Mouse (Mus musculus): ENCODE data around the gene Tspan31. TPM values are rescaled to one million over a fixed set of nuclear protein-coding genes. Genes with fewer than 3 reads are reported as not detected.
"Not testable (repeated sequence)": the region's sequence is repeated elsewhere in the genome, so short reads cannot be mapped to it uniquely, and the experiment has no call there.

Gene Tspan31
- polyA plus RNA-seq, 1 experiment = 51.5 TPM

- H3K27me3 ChIP-seq (replicated peaks) = no peaks in the 10 kb centered on the region
- no peaks in the 10 kb centered on the region for H3K9me3 ChIP-seq
- no peak for TF ChIP-seq GATA1 (IDR thresholded peaks at IDR 0.05; ENCODE audit: borderline replicate concordance, low read length)
- peaks cover 47% of the 10 kb centered on the region for H3K36me3 ChIP-seq (replicated peaks; ENCODE audit: low read length)
- peaks cover 67% of the 10 kb centered on the region for H3K4me1 ChIP-seq
- H3K4me3 ChIP-seq (replicated peaks) = peak overlapping the region; percentile 89
Observed at GRCm38 (mm10) chr10:127068360-127069038, 1.6 kb downstream of the Tspan31 start.

- peaks cover 5% of the 10 kb centered on the region for H3K27me3 ChIP-seq (replicated peaks)
- no peaks in the 10 kb centered on the region for H3K9me3 ChIP-seq
- H3K4me1 ChIP-seq = peaks cover 75% of the 10 kb centered on the region
- no peak for TF ChIP-seq GATA1 (IDR thresholded peaks at IDR 0.05; ENCODE audit: borderline replicate concordance, low read length)
- TF ChIP-seq FLI1 (IDR thresholded peaks at IDR 0.05; ENCODE audit: low read length) = no peak
- peaks cover 47% of the 10 kb centered on the region for H3K36me3 ChIP-seq (replicated peaks; ENCODE audit: low read length)
- no peak overlapping the region for H3K4me3 ChIP-seq (replicated peaks)
Observed at GRCm38 (mm10) chr10:127066519-127067018, 3.5 kb downstream of the Tspan31 start.

DNA sequence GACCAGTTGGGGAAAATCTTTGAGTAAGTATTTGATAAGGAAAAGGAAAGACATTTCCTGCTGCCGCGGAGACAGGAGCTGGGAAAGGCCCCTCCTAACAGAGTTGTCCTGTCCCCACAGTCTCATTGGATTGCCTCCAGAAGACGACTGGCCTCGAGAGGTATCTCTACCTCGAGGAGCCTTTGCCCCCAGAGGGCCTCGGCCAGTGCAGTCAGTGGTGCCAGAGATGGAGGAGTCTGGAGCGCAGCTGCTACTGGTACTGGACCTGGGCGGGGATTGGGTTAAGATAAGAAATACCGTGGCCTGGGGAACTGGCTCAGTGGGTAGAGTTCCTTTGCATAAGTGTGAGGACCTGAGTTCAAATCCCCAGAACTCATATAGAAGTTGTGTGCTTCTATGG lies 4.1 kb downstream of the Tspan31 start:
- Histone ChIP-seq H3K9me3 (no peaks in the 10 kb centered on the region), H3K4me1 (peaks cover 71% of the 10 kb centered on the region), H3K36me3 (replicated peaks; ENCODE audit: low read length) (peaks cover 47% of the 10 kb centered on the region), H3K27me3 (replicated peaks) (peaks cover 11% of the 10 kb centered on the region), H3K4me3 (replicated peaks) (no peak overlapping the region)
- TF ChIP-seq GATA1 (IDR thresholded peaks at IDR 0.05; ENCODE audit: borderline replicate concordance, low read length) (no peak), FLI1 (IDR thresholded peaks at IDR 0.05; ENCODE audit: low read length) (no peak)

DNA sequence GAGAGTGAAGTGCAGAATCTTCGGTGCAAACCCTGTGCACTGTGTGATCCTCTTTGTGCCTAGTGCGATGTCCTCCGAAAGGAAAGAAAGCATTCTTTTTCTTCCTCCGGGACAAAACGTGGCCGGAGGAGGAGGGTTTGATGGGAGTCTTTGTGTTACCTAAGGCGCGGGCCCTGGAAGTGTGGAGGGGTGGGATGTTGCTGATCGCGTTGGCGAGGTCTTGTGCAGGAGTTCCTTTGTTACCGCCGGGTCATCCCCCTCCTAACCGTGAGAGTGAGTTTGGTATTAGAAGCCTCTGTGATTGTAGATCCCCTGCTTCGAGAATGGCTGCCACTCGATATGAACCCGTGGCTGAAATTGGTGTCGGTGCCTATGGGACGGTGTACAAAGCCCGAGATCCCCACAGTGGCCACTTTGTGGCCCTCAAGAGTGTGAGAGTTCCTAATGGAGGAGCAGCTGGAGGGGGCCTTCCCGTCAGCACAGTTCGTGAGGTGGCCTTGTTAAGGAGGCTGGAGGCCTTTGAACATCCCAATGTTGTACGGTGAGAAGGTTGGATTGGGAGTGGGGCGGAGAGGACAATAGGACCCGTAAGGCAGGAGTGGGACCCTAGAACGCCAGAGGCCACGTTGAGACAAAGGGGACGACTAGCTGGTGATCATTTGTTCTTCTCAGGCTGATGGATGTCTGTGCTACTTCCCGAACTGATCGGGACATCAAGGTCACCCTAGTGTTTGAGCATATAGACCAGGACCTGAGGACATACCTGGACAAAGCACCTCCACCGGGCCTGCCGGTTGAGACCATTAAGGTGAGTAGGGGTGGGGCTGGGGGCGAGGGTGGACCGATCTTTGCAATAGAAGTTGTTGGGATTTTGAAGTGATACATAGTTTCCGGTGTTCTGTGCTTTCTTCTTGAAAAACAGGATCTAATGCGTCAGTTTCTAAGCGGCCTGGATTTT lies 5.9 kb downstream of the Tspan31 start:
- peaks cover 28% of the 10 kb centered on the region for H3K27me3 ChIP-seq (replicated peaks)
- H3K36me3 ChIP-seq (replicated peaks; ENCODE audit: low read length) = peaks cover 47% of the 10 kb centered on the region
- no peaks in the 10 kb centered on the region for H3K9me3 ChIP-seq
- H3K4me1 ChIP-seq = peaks cover 71% of the 10 kb centered on the region
- TF ChIP-seq FLI1 (IDR thresholded peaks at IDR 0.05; ENCODE audit: low read length) (no peak), GATA1 (IDR thresholded peaks at IDR 0.05; ENCODE audit: borderline replicate concordance, low read length) (no peak)
- peak overlapping the region; percentile 97 for H3K4me3 ChIP-seq (replicated peaks)

DNA sequence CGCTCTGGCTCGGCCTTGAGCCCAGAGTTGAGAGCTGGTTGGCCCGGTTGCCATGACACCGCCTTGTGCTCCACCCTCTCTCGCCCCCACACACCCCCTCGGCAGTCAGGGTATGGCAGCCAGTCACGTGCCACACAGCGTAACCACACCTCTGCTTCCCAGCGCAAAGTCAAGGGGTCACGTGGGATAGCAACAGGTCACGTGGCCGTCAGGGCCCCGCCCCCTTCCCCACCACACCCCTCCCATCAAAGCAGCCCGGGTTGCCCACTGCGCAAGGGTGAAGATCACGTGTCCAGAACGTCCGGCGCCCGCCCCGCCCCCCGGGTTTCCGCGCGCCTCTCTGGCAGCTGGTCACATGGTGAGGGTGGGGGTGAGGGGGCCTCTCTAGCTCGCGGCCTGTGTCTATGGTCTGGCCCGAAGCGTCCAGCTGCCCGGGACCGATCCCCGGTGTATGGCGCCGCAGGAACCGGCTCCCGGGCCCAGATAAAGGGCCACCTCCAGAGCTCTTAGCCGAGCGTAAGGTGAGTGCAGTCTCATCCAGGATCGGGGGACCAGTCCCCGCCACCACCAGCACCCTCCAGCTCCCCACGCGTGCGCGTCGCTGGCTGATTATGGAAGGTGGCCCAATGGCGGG lies 6.7 kb downstream of the Tspan31 start, which contains the start of gene Cdk4:
Gene Cdk4, plus strand, starts transcription at position 296 of the 634 bp plus-strand sequence.
- peaks cover 71% of the 10 kb centered on the region for H3K4me1 ChIP-seq

DNA sequence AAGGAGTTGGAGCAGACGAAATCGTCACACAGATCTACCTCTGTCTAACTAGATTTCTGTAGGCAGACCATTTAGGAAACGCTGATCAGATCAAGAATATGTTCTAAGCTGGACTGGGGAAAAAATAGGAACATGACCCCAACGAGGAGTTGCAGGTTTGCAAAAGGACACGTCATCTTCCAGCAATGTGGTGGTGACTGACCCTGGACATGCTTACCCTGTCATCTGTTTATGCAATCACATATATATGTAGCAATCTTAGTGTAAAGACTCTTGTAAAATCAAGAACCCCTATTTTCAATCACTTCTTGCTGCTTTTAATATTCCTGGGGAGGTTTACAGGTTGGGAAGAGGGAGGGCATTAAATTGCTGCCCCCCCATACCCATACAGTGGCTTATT lies 7.6 kb downstream of the Tspan31 start:
- Histone ChIP-seq H3K36me3 (replicated peaks; ENCODE audit: low read length) (peaks cover 33% of the 10 kb centered on the region), H3K9me3 (peaks cover 2% of the 10 kb centered on the region), H3K4me3 (replicated peaks) (no peak overlapping the region), H3K4me1 (peaks cover 69% of the 10 kb centered on the region), H3K27me3 (replicated peaks) (peaks cover 45% of the 10 kb centered on the region)
- TF ChIP-seq FLI1 (IDR thresholded peaks at IDR 0.05; ENCODE audit: low read length) (no peak), GATA1 (IDR thresholded peaks at IDR 0.05; ENCODE audit: borderline replicate concordance, low read length) (no peak)

More for the DNA sequence above, 6.7 kb downstream of the Tspan31 start, which contains the start of gene Cdk4:
- TF ChIP-seq FLI1 (IDR thresholded peaks at IDR 0.05; ENCODE audit: low read length) (no peak), GATA1 (IDR thresholded peaks at IDR 0.05; ENCODE audit: borderline replicate concordance, low read length) (no peak)
- peak within 1 kb of the TSS; percentile 97 for H3K4me3 ChIP-seq (replicated peaks)
- no peaks in the 10 kb centered on the region for H3K9me3 ChIP-seq
- H3K27me3 ChIP-seq (replicated peaks) = peaks cover 36% of the 10 kb centered on the region
- peaks cover 41% of the 10 kb centered on the region for H3K36me3 ChIP-seq (replicated peaks; ENCODE audit: low read length)

- not testable (repeated sequence) for H3K9me3 ChIP-seq; H3K4me3 ChIP-seq (replicated peaks)
- peaks cover 29% of the 10 kb centered on the region for H3K36me3 ChIP-seq (replicated peaks; ENCODE audit: low read length)
- peaks cover 69% of the 10 kb centered on the region for H3K4me1 ChIP-seq
- peaks cover 49% of the 10 kb centered on the region for H3K27me3 ChIP-seq (replicated peaks)
Observed at GRCm38 (mm10) chr10:127062101-127062500, 8.0 kb downstream of the Tspan31 start.

DNA sequence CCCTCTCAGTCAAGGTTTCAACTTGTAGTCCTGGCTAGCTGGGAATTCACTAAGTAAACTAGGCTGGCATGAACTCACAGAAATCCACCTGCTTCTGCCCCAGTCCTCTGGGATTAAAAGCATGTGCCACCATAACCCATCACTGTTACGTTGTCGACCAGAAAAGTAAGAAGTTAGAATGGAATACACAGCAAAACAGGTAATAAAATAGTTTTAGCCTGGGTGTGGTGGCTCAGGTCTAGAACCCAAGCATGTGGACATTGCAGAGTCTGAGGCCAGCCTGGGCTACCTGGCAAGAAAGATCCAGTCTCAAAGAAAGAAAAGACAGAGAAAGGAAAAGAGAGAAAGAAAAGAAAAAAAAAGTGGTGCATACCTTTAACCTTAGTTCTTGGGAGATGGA lies 8.6 kb downstream of the Tspan31 start:
- Histone ChIP-seq H3K9me3 (peaks cover 10% of the 10 kb centered on the region), H3K27me3 (replicated peaks) (peaks cover 53% of the 10 kb centered on the region), H3K4me3 (replicated peaks) (no peak overlapping the region), H3K36me3 (replicated peaks; ENCODE audit: low read length) (peaks cover 23% of the 10 kb centered on the region), H3K4me1 (peaks cover 63% of the 10 kb centered on the region)
- no peak for TF ChIP-seq FLI1 (IDR thresholded peaks at IDR 0.05; ENCODE audit: low read length)
- TF ChIP-seq GATA1 (IDR thresholded peaks at IDR 0.05; ENCODE audit: borderline replicate concordance, low read length) = no peak

DNA sequence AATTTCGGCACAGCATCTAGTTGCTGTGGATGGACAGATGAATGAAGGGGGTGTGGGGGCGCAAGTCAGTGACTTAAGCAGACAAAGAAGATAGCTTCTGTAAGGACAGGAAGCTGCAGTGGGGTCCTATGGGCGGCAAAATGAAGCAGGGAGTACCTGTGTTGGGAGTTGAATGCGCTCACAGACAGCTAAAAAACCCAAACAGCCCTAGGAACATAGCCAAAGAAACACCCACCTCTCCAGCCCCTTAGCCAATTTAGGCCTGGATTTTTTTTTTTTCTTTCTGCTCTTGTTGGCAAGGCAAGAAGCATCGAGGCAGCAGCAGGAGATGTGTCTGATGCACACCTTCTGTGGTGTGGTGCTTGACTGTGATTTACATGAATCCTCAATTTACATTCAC lies 9.0 kb downstream of the Tspan31 start:
- Histone ChIP-seq H3K36me3 (replicated peaks; ENCODE audit: low read length) (peaks cover 23% of the 10 kb centered on the region), H3K27me3 (replicated peaks) (peaks cover 57% of the 10 kb centered on the region), H3K4me3 (replicated peaks) (no peak overlapping the region), H3K4me1 (peaks cover 60% of the 10 kb centered on the region), H3K9me3 (peaks cover 14% of the 10 kb centered on the region)
- no peak for TF ChIP-seq FLI1 (IDR thresholded peaks at IDR 0.05; ENCODE audit: low read length)
- TF ChIP-seq GATA1 (IDR thresholded peaks at IDR 0.05; ENCODE audit: borderline replicate concordance, low read length) = no peak
